Mouse (Mus musculus) neural tube, embryonic 11.5 days (tissue): ENCODE data around the gene Drc1. TPM values are rescaled to one million over a fixed set of nuclear protein-coding genes. Genes with fewer than 3 reads are reported as not detected.

Experiments used
- ATAC-seq: fragments of 200-750 bp; cut with Nextera tagmentation; 2 replicates; pipeline ENCODE4 v1.8.0; 2017; ENCODE audit warnings: moderate number of reproducible peaks, mild to moderate bottlenecking, moderate TSS enrichment, moderate library complexity; ENCODE audit not compliant: insufficient read depth, low FRiP score, low TSS enrichment
- DNase-seq: peaks from one replicate; pipeline ENCODE4 v3.0.0-alpha.2; 2015; ENCODE audit warnings: low spot score
- H3K27ac ChIP-seq: fragments of 300-500 bp; sonication (generic); 2 replicates; pipeline ENCODE4 v1.5.1; 2014; ENCODE audit warnings: low read depth, mild to moderate bottlenecking, low read length
- H3K27me3 ChIP-seq: fragments of 300-500 bp; sonication (generic); 2 replicates; pipeline ENCODE4 v1.6.1; 2014; ENCODE audit warnings: mild to moderate bottlenecking, low read length, mixed read lengths; ENCODE audit not compliant: control insufficient read depth, insufficient read depth
- H3K36me3 ChIP-seq: fragments of 300-500 bp; sonication (generic); 2 replicates; pipeline ENCODE4 v1.6.1; 2014; ENCODE audit warnings: mild to moderate bottlenecking, low read length, moderate library complexity, mixed read lengths; ENCODE audit not compliant: control insufficient read depth, insufficient read depth
- H3K4me1 ChIP-seq: fragments of 300-500 bp; sonication (generic); 2 replicates; pipeline ENCODE4 v1.6.1; 2014; ENCODE audit warnings: low read length, mixed read lengths; ENCODE audit not compliant: control insufficient read depth, insufficient read depth
- H3K4me2 ChIP-seq: fragments of 300-500 bp; sonication (generic); 2 replicates; pipeline ENCODE4 v1.6.1; 2014; ENCODE audit warnings: low read depth, mild to moderate bottlenecking, moderate library complexity
- H3K4me3 ChIP-seq: fragments of 300-500 bp; sonication (generic); 2 replicates; pipeline ENCODE4 v1.5.1; 2014; ENCODE audit warnings: low read depth, low read length
- H3K9ac ChIP-seq: fragments of 300-500 bp; sonication (generic); 2 replicates; pipeline ENCODE4 v1.6.1; 2014; ENCODE audit warnings: mild to moderate bottlenecking, low read length
- H3K9me3 ChIP-seq: fragments of 300-500 bp; sonication (generic); 2 replicates; pipeline ENCODE4 v1.6.1; 2016; ENCODE audit warnings: low read length; ENCODE audit not compliant: control insufficient read depth
- WGBS: fragments of 180-500 bp; shearing (Covaris S2); extraction: QIAGEN DNeasy Blood & Tissue Kit; methylation state at CpG from one replicate; pipeline ENCODE4 v1.1.7; 2014; 5-methylcytosine and 5-hydroxymethylcytosine counted together
- polyA plus RNA-seq: library from polyadenylated mRNA; unstranded; fragments of >200 nt; fragmentation: Nextera tagmentation; extraction: Ambion mirVana; gene quantifications from 2 replicates; pipeline ENCODE4 v1.2.1, GENCODE M21; 2014

Gene Drc1
- polyA plus RNA-seq, 1 experiment from 2014 or later, result 0.42 TPM

- no peak for DNase-seq
- ATAC-seq, result no peak
These were observed 38.8 kb upstream of the Drc1 start for GRCm38 (mm10) chr5:30242410-30242809.

GRCm38 (mm10) chr5:30243741-30244140, 37.4 kb upstream of the Drc1 start:
- peak; percentile 15 for DNase-seq
- ATAC-seq, result no peak

More at GRCm38 (mm10) chr5:30242410-30242809, 38.8 kb upstream of the Drc1 start:
- H3K36me3 ChIP-seq, result no peaks in the 10 kb centered on the region
- H3K27me3 ChIP-seq, result no peaks in the 10 kb centered on the region
- 51% methylated on average over 1 of the region's 1 CpGs for WGBS
- H3K9me3 ChIP-seq, result no peaks in the 10 kb centered on the region
- 0 out of 2 replicates have a peak, but pooled peaks cover 4% of the 10 kb centered on the region for H3K4me1 ChIP-seq
- H3K9ac ChIP-seq, result no peak overlapping the region
- H3K4me2 ChIP-seq, result no peak overlapping the region
- H3K4me3 ChIP-seq, result no peak overlapping the region
- no peak overlapping the region for H3K27ac ChIP-seq

GRCm38 (mm10) chr5:30245861-30246416, 35.2 kb upstream of the Drc1 start:
- WGBS, result 94% methylated on average over 9 of the region's 9 CpGs
- DNase-seq, result no peak
- H3K9ac ChIP-seq, result no peak overlapping the region
- no peak for ATAC-seq
- H3K4me1 ChIP-seq, result 0 out of 2 replicates have a peak, but pooled peaks cover 4% of the 10 kb centered on the region
- H3K27ac ChIP-seq, result no peak overlapping the region
- no peak overlapping the region for H3K4me2 ChIP-seq
- no peaks in the 10 kb centered on the region for H3K36me3 ChIP-seq
- no peak overlapping the region for H3K4me3 ChIP-seq
- no peaks in the 10 kb centered on the region for H3K9me3 ChIP-seq
- H3K27me3 ChIP-seq, result no peaks in the 10 kb centered on the region

More at GRCm38 (mm10) chr5:30243741-30244140, 37.4 kb upstream of the Drc1 start:
- no peak overlapping the region for H3K4me2 ChIP-seq
- no peaks in the 10 kb centered on the region for H3K9me3 ChIP-seq
- no peak overlapping the region for H3K4me3 ChIP-seq
- 76% methylated on average over 9 of the region's 9 CpGs for WGBS
- H3K27me3 ChIP-seq, result no peaks in the 10 kb centered on the region
- no peak overlapping the region for H3K9ac ChIP-seq
- H3K4me1 ChIP-seq, result 0 out of 2 replicates have a peak, but pooled peaks cover 4% of the 10 kb centered on the region
- no peak overlapping the region for H3K27ac ChIP-seq
- no peaks in the 10 kb centered on the region for H3K36me3 ChIP-seq

- Histone ChIP-seq H3K9ac (no peak overlapping the region), H3K4me2 (no peak overlapping the region), H3K4me1 (no peaks in the 10 kb centered on the region), H3K4me3 (no peak overlapping the region), H3K27me3 (no peaks in the 10 kb centered on the region), H3K9me3 (no peaks in the 10 kb centered on the region), H3K36me3 (no peaks in the 10 kb centered on the region), H3K27ac (no peak overlapping the region)
- DNase-seq (no peak), ATAC-seq (no peak)
- 100% methylated on average over 1 of the region's 1 CpGs for WGBS
These were observed 33.5 kb upstream of the Drc1 start for GRCm38 (mm10) chr5:30247666-30248065.

- 90% methylated on average over 12 of the region's 12 CpGs for WGBS
- no peak overlapping the region for H3K9ac ChIP-seq
- no peaks in the 10 kb centered on the region for H3K4me1 ChIP-seq
- no peak overlapping the region for H3K4me3 ChIP-seq
- no peaks in the 10 kb centered on the region for H3K27me3 ChIP-seq
- H3K9me3 ChIP-seq, result no peaks in the 10 kb centered on the region
- H3K36me3 ChIP-seq, result no peaks in the 10 kb centered on the region; the same call in 1 of the 2 replicates
- ATAC-seq, result no peak
- DNase-seq, result no peak
- no peak overlapping the region for H3K27ac ChIP-seq
- H3K4me2 ChIP-seq, result no peak overlapping the region
These were observed 25.4 kb upstream of the Drc1 start for GRCm38 (mm10) chr5:30255567-30256354.

- ATAC-seq (no peak), DNase-seq (no peak)
- 91% methylated on average over 7 of the region's 7 CpGs for WGBS
- Histone ChIP-seq H3K27me3 (no peaks in the 10 kb centered on the region), H3K4me2 (no peak overlapping the region), H3K36me3 (no peaks in the 10 kb centered on the region; the same call in 1 of the 2 replicates), H3K9ac (no peak overlapping the region), H3K4me1 (no peaks in the 10 kb centered on the region), H3K9me3 (no peaks in the 10 kb centered on the region), H3K27ac (no peak overlapping the region), H3K4me3 (no peak overlapping the region)
These were observed 22.4 kb upstream of the Drc1 start for GRCm38 (mm10) chr5:30258776-30259175.

GRCm38 (mm10) chr5:30270571-30271190, 10.5 kb upstream of the Drc1 start:
- no peak overlapping the region for H3K4me2 ChIP-seq
- DNase-seq (no peak), ATAC-seq (no peak)
- no peaks in the 10 kb centered on the region for H3K36me3 ChIP-seq
- no peaks in the 10 kb centered on the region for H3K9me3 ChIP-seq
- 87% methylated on average over 11 of the region's 11 CpGs for WGBS
- H3K27me3 ChIP-seq, result no peaks in the 10 kb centered on the region
- H3K9ac ChIP-seq, result no peak overlapping the region
- H3K4me1 ChIP-seq, result no peaks in the 10 kb centered on the region
- H3K4me3 ChIP-seq, result no peak overlapping the region
- no peak overlapping the region for H3K27ac ChIP-seq

GRCm38 (mm10) chr5:30271599-30272281, 9.4 kb upstream of the Drc1 start:
- ATAC-seq, result no peak
- no peaks in the 10 kb centered on the region for H3K27me3 ChIP-seq
- DNase-seq, result no peak
- no peak overlapping the region for H3K27ac ChIP-seq
- H3K4me2 ChIP-seq, result no peak overlapping the region
- no peaks in the 10 kb centered on the region for H3K36me3 ChIP-seq
- no peaks in the 10 kb centered on the region for H3K4me1 ChIP-seq
- no peak overlapping the region for H3K4me3 ChIP-seq
- H3K9ac ChIP-seq, result no peak overlapping the region
- 89% methylated on average over 11 of the region's 11 CpGs for whole genome bisulfite sequencing
- no peaks in the 10 kb centered on the region for H3K9me3 ChIP-seq
